Mouse (Mus musculus): Measurements from ENCODE around the gene C5ar2.

The C5ar2 gene

GRCm38 (mm10) chr7:16257830-16258229 is 13.9 kb upstream of the C5ar2 start:
- in situ Hi-C loops (cut with MboI) = loop anchor here (5.0 kb wide), 1 partner anchor 66 kb away; no protein-coding TSS in a partner anchor

DNA sequence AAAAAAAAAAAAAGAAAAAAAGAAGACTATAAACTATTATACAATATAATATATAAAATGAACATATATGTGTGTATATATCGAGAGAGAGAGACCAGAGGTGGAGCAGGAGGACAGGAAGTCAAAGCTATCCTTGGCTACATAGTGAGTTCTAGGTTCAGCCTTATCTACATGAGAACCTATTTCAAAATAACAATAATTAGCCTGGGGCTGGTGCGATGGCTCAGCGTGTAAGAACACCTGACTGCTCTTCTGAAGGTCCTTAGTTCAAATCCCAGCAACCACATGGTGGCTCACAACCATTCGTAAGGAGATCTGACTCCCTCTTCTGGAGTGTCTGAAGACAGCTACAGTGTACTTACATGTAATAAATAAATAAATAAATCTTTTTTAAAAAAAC is 12.0 kb upstream of the C5ar2 start:
- in situ Hi-C loops (cut with MboI) = loop anchor here (5.0 kb wide), 1 partner anchor 64 kb away; no protein-coding TSS in a partner anchor

- in situ Hi-C loops (cut with MboI) = no loop called here
Measured at GRCm38 (mm10) chr7:16254195-16254594, 10.2 kb upstream of the C5ar2 start.

DNA sequence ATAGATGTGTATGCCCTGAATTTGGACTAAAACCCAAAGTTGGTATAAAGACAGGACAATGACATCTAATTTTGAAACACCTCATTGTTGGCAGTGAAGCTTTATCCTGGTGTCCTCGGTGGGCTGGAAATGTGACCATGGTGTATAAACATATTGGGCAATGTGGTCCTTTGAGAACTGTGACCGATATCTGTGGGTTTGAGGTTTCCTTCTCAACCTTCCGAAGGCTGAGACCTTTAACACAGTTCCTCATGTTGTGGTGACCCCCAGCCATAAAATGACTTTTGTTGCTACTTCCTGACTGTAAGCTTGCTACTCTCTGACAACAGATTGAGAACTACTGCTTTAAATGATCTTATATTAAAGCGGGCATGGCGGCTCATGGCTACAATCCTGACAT is 6.7 kb upstream of the C5ar2 start:
- in situ Hi-C loops (cut with MboI) = no loop called here

DNA sequence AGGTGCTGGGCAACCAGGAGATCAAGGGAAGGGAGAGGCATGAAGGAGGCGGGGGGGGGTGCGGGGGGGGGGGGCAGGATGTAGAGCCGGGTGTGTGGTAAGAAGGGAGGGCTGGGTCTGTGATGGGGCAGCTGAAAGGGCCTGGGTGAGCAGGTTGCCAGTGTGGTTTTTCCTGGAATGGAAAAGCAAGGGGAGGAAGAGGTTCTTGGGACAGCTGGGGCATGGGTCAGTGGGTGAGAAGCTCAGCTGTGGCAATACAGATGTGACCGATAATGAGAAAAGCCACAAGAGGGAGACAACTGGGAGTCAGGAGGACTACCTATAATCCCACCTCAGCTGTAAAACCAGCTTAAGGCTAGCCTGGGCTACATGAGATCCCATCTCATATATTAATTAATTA is 2.0 kb upstream of the C5ar2 start:
- in situ Hi-C loops (cut with MboI) = no loop called here

GRCm38 (mm10) chr7:16242198-16242597 is 1.8 kb downstream of the C5ar2 start:
- in situ Hi-C loops (cut with MboI) = no loop called here

GRCm38 (mm10) chr7:16241787-16242186 is 2.2 kb downstream of the C5ar2 start:
- in situ Hi-C loops (cut with MboI) = no loop called here

DNA sequence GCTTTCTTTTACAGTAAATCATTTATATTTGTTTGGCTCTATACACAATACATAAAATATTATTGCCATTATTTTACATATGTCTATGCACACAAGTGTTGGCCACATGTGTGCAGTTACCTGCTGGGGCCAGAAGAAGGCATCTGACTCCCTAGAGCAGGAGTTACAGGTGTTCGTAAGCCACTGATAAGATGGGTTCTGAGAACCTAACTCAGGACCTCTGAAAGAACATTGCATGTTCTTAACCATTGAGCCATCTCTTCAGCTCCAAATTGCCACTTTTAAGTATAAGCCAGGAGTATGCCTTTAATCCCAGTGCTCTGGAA is 3.0 kb downstream of the C5ar2 start:
- in situ Hi-C loops (cut with MboI) = no loop called here

- in situ Hi-C loops (cut with MboI) = no loop called here
Measured at GRCm38 (mm10) chr7:16240281-16240977, 3.5 kb downstream of the C5ar2 start.

GRCm38 (mm10) chr7:16239554-16239997 is 4.4 kb downstream of the C5ar2 start:
- in situ Hi-C loops (cut with MboI) = no loop called here

GRCm38 (mm10) chr7:16229869-16230268 is 14.1 kb downstream of the C5ar2 start:
- in situ Hi-C loops (cut with MboI) = no loop called here

DNA sequence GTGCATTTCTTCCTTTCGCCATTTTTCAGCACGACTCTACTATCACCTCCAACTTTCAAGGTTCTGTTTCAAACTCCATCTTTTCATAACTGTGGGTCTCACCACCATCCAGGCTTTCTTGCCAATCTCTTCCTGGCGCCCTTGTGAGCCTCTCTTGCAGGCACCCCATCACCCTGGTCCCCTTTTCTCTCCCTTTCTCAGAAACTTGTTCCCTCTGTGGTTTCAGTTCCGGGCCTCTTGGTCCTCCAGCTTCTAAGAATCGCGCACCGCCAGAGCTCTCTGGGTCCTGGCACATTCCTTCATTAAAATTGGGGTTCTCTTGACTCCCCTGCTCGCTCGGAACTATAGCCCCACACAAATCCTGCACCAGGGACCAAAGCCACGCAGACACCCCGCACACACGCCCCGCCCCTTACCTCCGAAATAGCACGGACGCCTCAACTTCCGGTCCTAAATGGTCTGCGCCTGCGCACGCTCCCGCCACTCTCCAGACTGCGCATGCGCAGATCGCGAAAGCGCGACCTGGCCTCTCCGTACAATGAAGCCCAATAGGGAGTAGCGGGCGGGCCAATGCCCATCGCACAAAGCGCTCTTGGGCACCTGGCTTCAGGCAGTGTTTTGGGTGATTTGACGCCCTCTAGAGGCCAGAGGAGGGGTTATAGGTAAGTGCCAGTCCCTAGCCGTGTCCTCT is 22.2 kb downstream of the C5ar2 start, which contains the start of gene Dhx34:
Gene Dhx34 (minus strand): TSS at position 456 of the 691 bp plus-strand sequence.
- in situ Hi-C loops (cut with MboI) = no loop called here

- in situ Hi-C loops (cut with MboI) = no loop called here
Measured at GRCm38 (mm10) chr7:16213986-16214385, 30.0 kb downstream of the C5ar2 start.

- in situ Hi-C loops (cut with MboI) = no loop called here
Measured at GRCm38 (mm10) chr7:16213196-16213595, 30.8 kb downstream of the C5ar2 start.

- in situ Hi-C loops (cut with MboI) = no loop called here
Measured at GRCm38 (mm10) chr7:16210862-16211365, 33.0 kb downstream of the C5ar2 start.

DNA sequence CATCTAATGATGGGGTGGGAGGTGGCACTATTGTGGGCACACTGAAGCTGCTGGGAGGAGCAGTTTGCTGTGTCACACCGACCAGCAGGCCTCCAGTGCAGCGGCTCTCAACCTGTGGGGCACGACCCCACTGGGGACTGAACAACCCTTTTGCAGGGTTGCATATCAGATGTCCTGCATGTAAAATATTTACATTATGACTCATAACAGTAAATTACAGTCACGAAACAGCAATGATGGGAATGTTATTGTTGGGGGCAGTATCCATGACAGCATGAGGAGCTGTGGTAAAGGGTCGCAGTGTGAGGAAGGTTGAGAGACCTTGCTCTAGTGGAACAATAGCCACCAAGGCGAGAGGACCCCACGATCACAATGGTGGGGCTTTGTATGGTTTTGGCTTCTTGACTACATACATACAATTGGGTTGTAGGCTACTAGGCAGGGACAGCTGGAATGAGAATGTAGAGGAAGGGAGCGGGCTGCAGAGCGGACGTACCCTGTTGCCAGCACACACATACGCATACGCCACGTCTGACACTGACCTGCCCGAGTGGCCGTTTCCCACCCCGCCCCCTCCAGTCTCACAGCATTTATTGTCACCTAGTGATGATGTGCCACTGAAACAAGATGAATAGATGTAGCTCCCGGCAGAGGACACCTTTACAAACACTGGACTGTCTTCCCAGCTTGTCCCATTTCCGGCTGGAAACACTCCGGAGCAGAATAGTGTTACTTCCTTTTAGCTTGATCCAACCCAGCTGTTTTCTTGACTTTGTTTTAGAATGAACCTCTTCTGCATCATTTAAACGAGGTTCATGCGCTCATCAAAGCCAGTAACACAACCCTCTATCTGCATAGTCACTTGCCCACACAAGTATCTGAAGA is 34.9 kb downstream of the C5ar2 start:
- in situ Hi-C loops (cut with MboI) = no loop called here

- in situ Hi-C loops (cut with MboI) = no loop called here
Measured at GRCm38 (mm10) chr7:16207496-16207895, 36.5 kb downstream of the C5ar2 start.

- in situ Hi-C loops (cut with MboI) = no loop called here
Measured at GRCm38 (mm10) chr7:16207076-16207475, 36.9 kb downstream of the C5ar2 start.

DNA sequence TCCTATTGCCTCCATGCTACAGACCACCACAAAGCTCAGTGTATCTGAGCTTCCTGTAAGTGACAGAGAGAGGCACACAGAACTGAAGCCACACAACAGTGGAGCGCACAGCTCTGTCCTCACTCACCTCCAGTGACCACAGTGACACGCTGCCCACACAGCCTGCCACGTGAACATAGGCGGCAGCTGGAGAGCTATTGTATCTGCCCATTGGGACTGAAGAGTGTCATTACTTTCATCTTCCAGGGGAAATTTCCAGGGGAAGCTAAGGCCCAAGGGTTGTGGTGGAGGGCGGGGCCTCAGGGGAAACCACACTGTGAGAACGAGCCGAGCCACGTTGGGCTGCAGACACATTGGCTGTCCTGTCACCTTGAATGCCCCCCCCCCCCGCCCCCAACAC is 39.2 kb downstream of the C5ar2 start:
- in situ Hi-C loops (cut with MboI) = no loop called here

DNA sequence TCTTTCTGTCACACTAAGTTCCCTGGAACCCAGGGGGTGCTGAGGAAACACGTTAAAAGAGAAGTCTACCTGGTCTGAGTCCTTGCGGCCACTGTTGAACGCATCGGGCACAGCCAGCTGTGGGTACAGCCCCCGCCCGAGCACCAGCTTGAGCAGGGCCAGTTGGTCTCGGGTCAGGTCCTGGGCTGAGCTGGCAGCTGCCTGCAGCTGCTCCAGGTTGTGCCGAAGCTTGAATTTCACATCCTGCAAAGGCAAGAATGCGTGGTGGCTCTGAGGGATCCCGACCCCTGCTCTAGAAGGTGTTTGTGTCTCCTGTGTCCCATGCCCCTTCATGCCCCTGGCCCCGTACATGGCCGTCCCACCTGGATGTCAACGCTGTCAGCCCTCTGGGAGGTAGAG is 40.5 kb downstream of the C5ar2 start:
- in situ Hi-C loops (cut with MboI) = no loop called here

DNA sequence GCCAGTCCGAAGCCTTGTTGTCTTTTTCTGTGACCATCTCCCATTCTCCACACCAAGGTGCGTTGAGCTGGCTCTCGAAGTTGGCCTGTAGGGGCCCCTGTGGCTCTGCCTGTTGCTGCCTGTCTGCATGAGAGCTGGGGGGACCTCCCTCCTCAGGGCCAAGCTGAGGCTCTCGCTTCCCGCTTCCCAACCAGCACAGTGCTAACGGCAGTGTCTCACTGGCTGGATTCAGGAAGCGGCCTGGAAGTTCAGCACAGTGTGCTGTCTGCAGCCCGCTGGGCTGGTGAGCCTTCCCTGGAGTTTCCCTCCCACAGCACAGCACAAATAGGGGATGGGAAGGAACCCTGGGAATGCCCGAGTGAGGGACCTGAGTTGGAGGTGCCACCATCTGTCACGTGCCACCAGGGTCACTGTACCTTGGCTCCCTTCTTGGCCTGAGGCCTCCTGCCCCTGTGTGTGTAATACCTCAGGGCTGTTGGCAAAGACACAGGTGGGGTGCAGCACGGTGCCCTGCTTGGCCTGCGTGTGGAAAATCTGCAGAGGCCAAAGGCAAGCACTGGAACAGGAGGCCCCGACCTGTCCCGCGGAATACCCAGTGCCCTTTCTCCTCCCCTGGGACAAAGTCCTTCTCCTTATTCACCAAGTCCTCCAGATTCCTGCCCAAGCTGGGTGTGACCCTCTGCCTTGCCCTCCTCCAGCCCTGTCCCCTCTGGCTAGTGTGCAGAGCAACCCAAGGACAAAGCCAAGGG is 41.0 kb downstream of the C5ar2 start:
- in situ Hi-C loops (cut with MboI) = no loop called here

DNA sequence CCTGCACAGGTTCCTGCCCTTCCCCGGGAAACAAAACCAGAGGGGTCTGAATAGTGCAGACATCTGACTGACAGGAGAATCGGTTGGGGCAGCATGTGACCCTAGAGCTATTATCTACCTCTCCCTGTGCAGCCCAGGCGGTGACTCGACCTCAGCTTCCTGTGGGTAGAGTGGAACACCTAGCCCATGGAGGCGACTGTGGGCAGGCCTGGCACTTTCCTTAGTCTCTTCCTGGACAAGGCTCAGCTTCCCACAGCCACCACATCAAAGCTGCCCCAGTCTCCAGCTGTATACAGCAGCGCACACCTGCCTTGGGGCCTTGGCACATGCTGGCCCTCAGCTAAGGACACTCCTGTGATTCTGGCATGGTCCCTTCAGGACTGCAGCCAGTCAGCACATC is 42.8 kb downstream of the C5ar2 start:
- in situ Hi-C loops (cut with MboI) = no loop called here
